Mouse (Mus musculus): ENCODE measurements around the gene Slc22a22. TPM values are rescaled to one million over a fixed set of nuclear protein-coding genes. Genes with fewer than 3 reads are reported as not detected.
"Not testable (repeated sequence)": the region's sequence is repeated elsewhere in the genome, so short reads cannot be mapped to it uniquely, and the experiment has no call there.

Gene Slc22a22
- polyA plus RNA-seq, 1 experiment from 2014 or later: not detected

DNA sequence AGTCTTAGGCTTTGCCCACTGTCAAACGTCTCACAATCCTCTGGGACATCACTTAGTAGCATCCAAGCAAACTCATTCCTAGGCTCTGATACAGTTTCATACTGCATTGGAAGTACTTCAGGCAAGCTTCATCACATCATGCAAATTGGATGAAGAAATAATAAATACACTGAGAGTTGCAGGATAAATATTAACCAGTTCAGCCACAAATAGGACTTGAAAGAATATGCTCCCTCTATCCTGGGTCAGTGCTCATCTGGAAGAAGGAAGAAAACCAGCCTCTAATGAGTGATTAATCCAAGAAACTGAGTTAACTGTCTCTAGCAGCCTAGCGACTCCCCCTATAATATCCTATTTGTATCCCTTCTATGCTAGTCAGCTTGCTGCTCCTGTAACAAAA lies 146.1 kb downstream of the Slc22a22 start:
- Histone ChIP-seq H3K9me3 (no peaks in the 10 kb centered on the region), H3K27me3 (no peaks in the 10 kb centered on the region), H3K36me3 (no peaks in the 10 kb centered on the region), H3K4me1 (no peaks in the 10 kb centered on the region), H3K27ac (replicated peaks) (no peak overlapping the region), H3K4me2 (replicated peaks) (no peak overlapping the region), H3K9ac (replicated peaks) (no peak overlapping the region), H3K4me3 (no peak overlapping the region)
- no peak for ATAC-seq (ENCODE audit: low FRiP score, low read depth)
- 91% methylated on average over 2 of the region's 2 CpGs for WGBS

DNA sequence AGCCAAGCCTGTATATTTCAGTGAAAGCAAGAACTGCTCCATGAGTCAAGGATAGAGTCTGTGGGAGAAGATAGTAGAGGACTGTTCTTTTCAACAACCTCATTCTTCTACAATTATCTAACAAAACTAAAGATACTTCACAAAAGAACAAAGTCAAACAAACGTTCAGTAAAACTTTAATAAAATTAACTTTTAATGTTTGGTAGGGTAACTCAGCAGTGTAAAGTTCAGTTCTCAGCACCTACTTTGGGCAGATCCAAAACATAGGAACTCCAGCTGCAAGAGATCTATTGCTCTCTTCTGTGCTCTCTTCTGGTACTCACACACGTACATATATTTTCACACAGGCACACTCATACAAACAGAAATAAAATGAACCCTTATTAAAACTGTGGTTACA lies 159.4 kb downstream of the Slc22a22 start:
- H3K9me3 ChIP-seq: no peaks in the 10 kb centered on the region
- no peak overlapping the region for H3K4me2 ChIP-seq (replicated peaks)
- H3K4me1 ChIP-seq: no peaks in the 10 kb centered on the region
- H3K36me3 ChIP-seq: no peaks in the 10 kb centered on the region
- H3K27me3 ChIP-seq: no peaks in the 10 kb centered on the region
- ATAC-seq (ENCODE audit: low FRiP score, low read depth): no peak
- WGBS: 82% methylated on average over 2 of the region's 2 CpGs
- H3K4me3 ChIP-seq: no peak overlapping the region
- H3K9ac ChIP-seq (replicated peaks): no peak overlapping the region
- no peak overlapping the region for H3K27ac ChIP-seq (replicated peaks)

DNA sequence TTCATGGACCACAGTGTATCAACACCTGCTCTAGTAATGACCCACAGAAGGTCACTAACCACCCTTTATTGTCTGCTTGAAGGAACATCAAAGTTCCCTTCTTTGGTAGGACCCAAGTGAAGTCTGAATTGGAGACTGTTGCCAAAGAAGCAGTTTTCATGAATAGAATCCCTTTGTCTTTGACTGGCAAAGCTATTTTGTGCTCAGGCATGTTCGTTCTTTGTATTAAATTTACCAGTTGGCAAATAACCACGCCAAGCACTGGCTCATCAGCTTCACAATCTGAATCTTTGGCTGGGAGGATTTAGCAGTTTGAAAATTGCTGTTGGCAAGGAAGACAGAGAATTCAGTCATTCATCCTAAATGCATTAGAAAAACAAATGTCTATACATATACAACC lies 160.9 kb downstream of the Slc22a22 start:
- Histone ChIP-seq H3K4me2 (replicated peaks) (no peak overlapping the region), H3K9ac (replicated peaks) (no peak overlapping the region), H3K36me3 (no peaks in the 10 kb centered on the region), H3K9me3 (no peaks in the 10 kb centered on the region), H3K4me1 (no peaks in the 10 kb centered on the region), H3K27ac (replicated peaks) (no peak overlapping the region), H3K27me3 (no peaks in the 10 kb centered on the region), H3K4me3 (no peak overlapping the region)
- 78% methylated on average over 2 of the region's 2 CpGs for WGBS
- no peak for ATAC-seq (ENCODE audit: low FRiP score, low read depth)

DNA sequence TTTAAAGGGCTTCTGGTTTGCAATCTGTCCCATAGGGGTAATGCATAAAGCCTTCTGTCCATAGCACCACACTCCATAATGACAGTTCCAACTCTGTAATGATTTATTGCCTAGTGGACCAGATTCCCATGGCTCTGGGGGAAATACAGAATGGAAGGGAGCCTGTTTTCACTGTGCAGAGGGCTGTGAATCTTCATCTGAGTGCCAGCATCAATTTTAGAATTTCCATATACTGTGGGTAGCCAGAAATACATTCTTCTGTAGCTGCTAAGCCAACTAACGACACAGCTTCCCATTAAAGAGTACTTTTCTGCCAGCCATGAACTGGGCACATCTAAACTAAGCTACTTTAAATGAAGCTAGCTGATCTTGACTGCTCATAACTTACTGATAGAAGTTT lies 174.7 kb downstream of the Slc22a22 start:
- H3K36me3 ChIP-seq: no peaks in the 10 kb centered on the region
- H3K4me1 ChIP-seq: no peaks in the 10 kb centered on the region
- H3K27ac ChIP-seq (replicated peaks): no peak overlapping the region
- no peak overlapping the region for H3K4me2 ChIP-seq (replicated peaks)
- ATAC-seq (ENCODE audit: low FRiP score, low read depth): no peak
- H3K27me3 ChIP-seq: no peaks in the 10 kb centered on the region
- 91% methylated on average over 1 of the region's 1 CpGs for WGBS
- H3K9ac ChIP-seq (replicated peaks): no peak overlapping the region
- H3K4me3 ChIP-seq: no peak overlapping the region
- H3K9me3 ChIP-seq: no peaks in the 10 kb centered on the region

DNA sequence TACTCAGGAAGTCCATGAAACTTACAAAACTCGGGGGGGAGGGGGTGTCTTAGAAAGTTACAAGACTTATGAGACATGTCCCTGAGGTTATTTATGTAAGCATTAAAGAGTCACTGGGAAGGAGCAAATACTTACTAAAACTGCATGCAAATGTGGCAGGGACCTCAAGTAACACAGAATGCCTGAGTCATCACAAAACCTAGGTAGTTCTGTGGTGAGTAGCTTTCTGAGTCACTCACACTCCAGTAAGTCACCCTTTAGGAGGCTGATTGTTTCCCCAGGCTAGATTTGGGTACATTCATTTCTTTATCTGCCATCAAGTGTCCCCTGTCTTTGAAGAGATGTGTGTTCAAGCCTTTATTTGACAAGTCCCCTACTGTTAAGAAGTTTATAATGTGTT lies 198.9 kb downstream of the Slc22a22 start:
- no peak overlapping the region for H3K4me3 ChIP-seq
- H3K9me3 ChIP-seq: no peaks in the 10 kb centered on the region
- no peaks in the 10 kb centered on the region for H3K4me1 ChIP-seq
- no peaks in the 10 kb centered on the region for H3K27me3 ChIP-seq
- 69% methylated on average over 1 of the region's 1 CpGs for WGBS
- H3K27ac ChIP-seq (replicated peaks): no peak overlapping the region
- H3K4me2 ChIP-seq (replicated peaks): no peak overlapping the region
- H3K9ac ChIP-seq (replicated peaks): no peak overlapping the region
- H3K36me3 ChIP-seq: no peaks in the 10 kb centered on the region
- no peak for ATAC-seq (ENCODE audit: low FRiP score, low read depth)

DNA sequence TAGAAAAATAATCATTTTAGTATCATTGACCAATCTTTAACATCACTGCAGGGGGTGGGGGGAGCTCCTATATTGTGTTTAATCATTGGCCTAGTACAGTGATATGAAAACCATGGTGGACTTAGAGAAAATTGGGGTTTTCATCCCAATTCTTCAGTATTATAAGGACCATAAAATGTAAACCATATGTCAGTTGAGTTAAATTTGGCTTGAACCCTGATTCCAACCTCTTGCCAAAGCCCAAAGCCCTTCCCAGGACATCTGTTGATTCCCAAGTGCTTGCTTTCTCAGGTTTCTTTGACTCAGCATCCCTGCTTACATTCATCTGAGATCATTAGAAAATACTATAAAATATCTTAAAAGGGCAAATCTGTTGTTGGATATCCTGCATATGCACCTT lies 201.0 kb downstream of the Slc22a22 start:
- Histone ChIP-seq H3K27ac (replicated peaks) (no peak overlapping the region), H3K9ac (replicated peaks) (no peak overlapping the region), H3K4me1 (no peaks in the 10 kb centered on the region), H3K9me3 (no peaks in the 10 kb centered on the region), H3K27me3 (no peaks in the 10 kb centered on the region), H3K36me3 (no peaks in the 10 kb centered on the region), H3K4me2 (replicated peaks) (no peak overlapping the region), H3K4me3 (no peak overlapping the region)
- ATAC-seq (ENCODE audit: low FRiP score, low read depth): no peak

DNA sequence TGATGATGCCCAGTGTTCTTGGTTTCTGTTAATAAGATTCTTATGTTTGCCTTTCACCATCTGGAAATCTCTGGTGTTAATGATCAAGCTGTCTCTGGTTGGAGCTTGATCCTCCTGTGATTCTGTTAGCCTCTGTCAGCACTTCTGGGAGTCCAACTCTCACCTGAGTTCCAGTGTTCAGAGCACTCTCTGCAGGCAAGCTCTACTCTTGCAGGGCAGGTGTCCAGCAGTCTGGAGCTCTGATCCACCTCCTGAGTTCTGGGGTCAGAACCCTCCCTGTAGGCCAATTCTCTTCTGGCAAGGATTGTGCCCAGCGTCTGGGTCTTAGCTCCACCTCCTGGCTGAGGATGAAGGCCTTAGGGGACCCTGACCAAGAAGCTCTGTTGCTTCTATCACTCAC lies 237.4 kb downstream of the Slc22a22 start:
- ATAC-seq (ENCODE audit: low FRiP score, low read depth); H3K27me3 ChIP-seq; H3K4me3 ChIP-seq; H3K36me3 ChIP-seq; H3K4me2 ChIP-seq (replicated peaks); H3K9ac ChIP-seq (replicated peaks); H3K27ac ChIP-seq (replicated peaks); H3K9me3 ChIP-seq; H3K4me1 ChIP-seq: not testable (repeated sequence)
- 88% methylated on average over 1 of the region's 1 CpGs for WGBS

DNA sequence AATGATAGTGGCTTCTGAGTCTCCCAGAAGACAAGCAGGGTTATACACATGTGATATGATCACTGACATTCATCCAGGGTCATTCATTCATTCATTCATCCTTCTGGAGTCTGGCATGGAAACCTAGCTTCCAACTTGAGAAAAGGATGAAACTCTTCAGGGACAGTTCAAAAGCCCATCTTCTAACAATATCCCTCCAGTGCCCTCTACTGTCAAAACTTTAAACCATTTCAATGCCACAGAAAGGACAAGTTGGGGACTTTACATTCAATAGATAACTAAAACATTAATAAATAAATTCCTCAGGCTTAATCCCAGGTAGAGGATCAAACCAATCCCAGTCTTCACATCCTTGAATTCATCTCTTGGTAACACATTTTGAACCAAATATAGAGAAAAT lies 247.0 kb downstream of the Slc22a22 start:
- Histone ChIP-seq H3K9me3 (no peaks in the 10 kb centered on the region), H3K4me3 (no peak overlapping the region), H3K27me3 (no peaks in the 10 kb centered on the region), H3K4me1 (no peaks in the 10 kb centered on the region), H3K9ac (replicated peaks) (no peak overlapping the region), H3K36me3 (no peaks in the 10 kb centered on the region), H3K4me2 (replicated peaks) (no peak overlapping the region), H3K27ac (replicated peaks) (no peak overlapping the region)
- no peak for ATAC-seq (ENCODE audit: low FRiP score, low read depth)

DNA sequence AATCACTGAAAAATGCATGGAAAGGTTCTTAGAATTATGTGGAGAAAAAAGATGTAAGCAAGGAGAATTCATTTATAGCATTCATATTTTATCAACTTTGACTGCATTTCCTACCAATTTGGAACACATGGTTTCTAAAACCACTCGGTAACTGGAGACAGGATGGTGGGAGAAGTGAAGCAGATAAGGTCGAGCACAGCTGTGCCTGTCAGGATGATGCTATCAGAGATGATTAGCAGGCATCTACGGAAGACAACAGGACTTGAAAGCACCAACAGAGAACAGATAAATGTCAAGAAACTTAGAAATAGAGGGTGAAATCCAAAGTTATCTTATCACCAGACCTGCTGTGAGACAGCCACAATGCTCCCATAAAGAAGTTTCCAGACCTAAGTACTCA lies 272.1 kb downstream of the Slc22a22 start:
- Histone ChIP-seq H3K9ac (replicated peaks) (no peak overlapping the region), H3K4me3 (no peak overlapping the region), H3K4me2 (replicated peaks) (no peak overlapping the region), H3K9me3 (no peaks in the 10 kb centered on the region), H3K27ac (replicated peaks) (no peak overlapping the region), H3K27me3 (no peaks in the 10 kb centered on the region), H3K4me1 (no peaks in the 10 kb centered on the region), H3K36me3 (no peaks in the 10 kb centered on the region)
- WGBS: 71% methylated on average over 3 of the region's 3 CpGs
- ATAC-seq (ENCODE audit: low FRiP score, low read depth): no peak

DNA sequence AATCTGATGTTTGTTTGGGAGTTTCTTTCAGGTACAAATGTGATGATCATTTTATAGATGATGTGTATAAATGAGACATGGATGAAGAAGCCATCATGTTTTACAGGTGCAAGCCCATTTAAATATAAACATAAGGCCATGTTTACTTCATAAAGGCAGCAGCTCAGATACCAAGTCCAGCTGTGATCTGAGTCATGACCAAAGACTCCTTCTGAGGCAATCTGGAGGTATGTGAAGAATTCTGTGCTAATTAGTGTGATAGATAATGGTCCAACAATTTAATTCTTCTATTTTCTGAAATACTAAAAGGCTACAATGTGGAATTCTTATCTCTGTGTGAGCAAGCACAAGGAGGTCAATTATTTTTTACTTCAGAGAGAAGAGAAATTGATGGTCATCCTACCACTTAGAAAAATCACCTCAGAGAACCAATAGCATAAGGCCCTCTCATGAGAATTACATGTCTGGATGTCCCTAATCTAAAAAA lies 272.9 kb downstream of the Slc22a22 start:
- Histone ChIP-seq H3K4me3 (no peak overlapping the region), H3K36me3 (no peaks in the 10 kb centered on the region), H3K27me3 (no peaks in the 10 kb centered on the region), H3K9me3 (no peaks in the 10 kb centered on the region), H3K9ac (replicated peaks) (no peak overlapping the region), H3K4me2 (replicated peaks) (no peak overlapping the region), H3K4me1 (no peaks in the 10 kb centered on the region), H3K27ac (replicated peaks) (no peak overlapping the region)
- no peak for ATAC-seq (ENCODE audit: low FRiP score, low read depth)
